Mouse (Mus musculus) liver, postnatal 0 days (tissue): ENCODE results near the gene Ccdc124.

Experiments used
- CTCF ChIP-seq: sonication (generic); IDR thresholded peaks from 2 replicates; pipeline ENCODE4 v1.5.1; 2016; ENCODE audit warnings: antibody characterized with exemption, low read depth
- EP300 ChIP-seq: IDR thresholded peaks from 2 replicates; pipeline ENCODE4 v1.6.1; 2016; ENCODE audit warnings: antibody characterized with exemption, low read depth, mild to moderate bottlenecking

DNA sequence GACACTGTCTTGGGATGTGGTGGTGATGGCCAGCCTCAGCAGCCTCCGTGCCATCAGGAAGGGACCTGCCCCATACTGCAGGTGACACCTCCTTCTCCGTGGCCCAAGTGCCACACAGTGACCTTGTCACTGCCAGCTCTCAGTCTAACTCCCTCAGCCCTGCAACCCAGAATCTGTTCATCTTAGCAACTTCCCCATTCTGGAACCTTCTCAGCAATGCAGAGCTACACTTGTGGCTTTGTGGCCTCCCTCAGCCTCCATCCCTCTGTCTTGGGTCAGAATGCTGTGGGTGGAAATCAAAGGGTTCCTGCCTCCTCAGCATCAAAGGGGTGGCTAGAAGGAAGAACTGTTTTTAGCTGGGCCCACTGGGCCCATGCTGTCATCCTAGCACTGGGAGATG lies 19.9 kb downstream of the Ccdc124 start:
- no peak for TF ChIP-seq CTCF
- TF ChIP-seq EP300, result no peak
